Mouse (Mus musculus) megakaryocyte, embryonic 14.5 days (primary cell): ENCODE measurements around the gene Exoc3l4. TPM values are rescaled to one million over a fixed set of nuclear protein-coding genes. Genes with fewer than 3 reads are reported as not detected.

Experiments
- H3K27me3 ChIP-seq: replicated peaks from 2 replicates; pipeline ENCODE3; 2012; ENCODE audit warnings: inconsistent platforms
- H3K36me3 ChIP-seq: replicated peaks from 2 replicates; pipeline ENCODE3; 2012; ENCODE audit warnings: low read length, inconsistent platforms, mixed read lengths
- H3K4me1 ChIP-seq: 2 replicates; pipeline ENCODE4 v1.6.1; 2012; ENCODE audit warnings: inconsistent platforms
- H3K4me3 ChIP-seq: replicated peaks from 2 replicates; pipeline ENCODE3; 2012; ENCODE audit warnings: moderate library complexity, mild to moderate bottlenecking, inconsistent platforms
- H3K9me3 ChIP-seq: 2 replicates; pipeline ENCODE4 v1.6.1; 2012; ENCODE audit warnings: inconsistent platforms
- FLI1 ChIP-seq: IDR thresholded peaks from 2 replicates; pipeline ENCODE4 v1.6.1; 2012; ENCODE audit warnings: low read length, inconsistent platforms, mixed read lengths
- GATA1 ChIP-seq: IDR thresholded peaks from 3 replicates; pipeline ENCODE4 v1.6.1; 2012; ENCODE audit warnings: mixed read lengths, low read length, inconsistent platforms, borderline replicate concordance
- polyA plus RNA-seq: library from polyadenylated mRNA; stranded (reverse); fragments of >175 nt; gene quantifications from 2 replicates; pipeline ENCODE4 v1.2.3, GENCODE M21; 2012; ENCODE audit warnings: low replicate concordance; ENCODE audit not compliant: insufficient read depth

Gene Exoc3l4
- polyA plus RNA-seq, 1 experiment, result 61.4 TPM

GRCm38 (mm10) chr12:111442309-111443010, 25.6 kb downstream of the Exoc3l4 start, which contains the start of gene Tnfaip2:
Tnfaip2 (plus strand) TSS chr12:111442469.
- H3K4me1 ChIP-seq, result peaks cover 84% of the 10 kb centered on the region

GRCm38 (mm10) chr12:111443011-111443870, 26.4 kb downstream of the Exoc3l4 start:
- Histone ChIP-seq H3K4me1 (peaks cover 83% of the 10 kb centered on the region), H3K27me3 (peaks cover 38% of the 10 kb centered on the region)

More at GRCm38 (mm10) chr12:111442309-111443010, 25.6 kb downstream of the Exoc3l4 start, which contains the start of gene Tnfaip2:
- no peak for TF ChIP-seq FLI1
- TF ChIP-seq GATA1, result no peak
- Histone ChIP-seq H3K27me3 (peaks cover 33% of the 10 kb centered on the region), H3K36me3 (peaks cover 31% of the 10 kb centered on the region), H3K4me3 (peak within 1 kb of the TSS; percentile 94), H3K9me3 (peaks cover 4% of the 10 kb centered on the region; the same call in 1 of the 2 replicates)

GRCm38 (mm10) chr12:111443921-111444831, 27.4 kb downstream of the Exoc3l4 start:
- peaks cover 84% of the 10 kb centered on the region for H3K4me1 ChIP-seq
- peaks cover 48% of the 10 kb centered on the region for H3K36me3 ChIP-seq
- H3K9me3 ChIP-seq, result peaks cover 4% of the 10 kb centered on the region; the same call in 1 of the 2 replicates
- peaks cover 42% of the 10 kb centered on the region for H3K27me3 ChIP-seq
- TF ChIP-seq FLI1 (no peak), GATA1 (no peak)
- H3K4me3 ChIP-seq, result peak overlapping the region; percentile 94

More at GRCm38 (mm10) chr12:111443011-111443870, 26.4 kb downstream of the Exoc3l4 start:
- H3K36me3 ChIP-seq, result peaks cover 39% of the 10 kb centered on the region
- TF ChIP-seq FLI1, result no peak
- no peak for TF ChIP-seq GATA1
- H3K4me3 ChIP-seq, result peak overlapping the region; percentile 94
- H3K9me3 ChIP-seq, result peaks cover 4% of the 10 kb centered on the region; the same call in 1 of the 2 replicates

GRCm38 (mm10) chr12:111445161-111445889, 28.5 kb downstream of the Exoc3l4 start:
- no peaks in the 10 kb centered on the region for H3K9me3 ChIP-seq
- H3K4me1 ChIP-seq, result peaks cover 93% of the 10 kb centered on the region
- TF ChIP-seq GATA1 (no peak), FLI1 (no peak)
- peak overlapping the region; percentile 75 for H3K4me3 ChIP-seq
- peaks cover 47% of the 10 kb centered on the region for H3K27me3 ChIP-seq
- H3K36me3 ChIP-seq, result peaks cover 60% of the 10 kb centered on the region

GRCm38 (mm10) chr12:111445890-111446613, 29.2 kb downstream of the Exoc3l4 start:
- TF ChIP-seq GATA1 (no peak), FLI1 (no peak)
- Histone ChIP-seq H3K4me3 (peak overlapping the region; percentile 75), H3K4me1 (peaks cover 95% of the 10 kb centered on the region), H3K36me3 (peaks cover 67% of the 10 kb centered on the region), H3K9me3 (no peaks in the 10 kb centered on the region), H3K27me3 (peaks cover 51% of the 10 kb centered on the region)

GRCm38 (mm10) chr12:111446745-111447144, 29.9 kb downstream of the Exoc3l4 start:
- peak overlapping the region; percentile 67 for H3K4me3 ChIP-seq
- peaks cover 88% of the 10 kb centered on the region for H3K4me1 ChIP-seq
- TF ChIP-seq GATA1, result no peak
- TF ChIP-seq FLI1, result no peak
- peaks cover 74% of the 10 kb centered on the region for H3K36me3 ChIP-seq
- H3K27me3 ChIP-seq, result peaks cover 56% of the 10 kb centered on the region
- H3K9me3 ChIP-seq, result no peaks in the 10 kb centered on the region

GRCm38 (mm10) chr12:111447350-111447749, 30.5 kb downstream of the Exoc3l4 start:
- no peak for TF ChIP-seq GATA1
- no peak for TF ChIP-seq FLI1
- H3K4me3 ChIP-seq, result no peak overlapping the region
- peaks cover 80% of the 10 kb centered on the region for H3K36me3 ChIP-seq

More at GRCm38 (mm10) chr12:111447350-111447749, 30.5 kb downstream of the Exoc3l4 start:
- H3K9me3 ChIP-seq, result no peaks in the 10 kb centered on the region
- peaks cover 82% of the 10 kb centered on the region for H3K4me1 ChIP-seq
- H3K27me3 ChIP-seq, result peaks cover 55% of the 10 kb centered on the region
